Mouse (Mus musculus) heart, adult 2 months (tissue): ENCODE measurements around the gene Arhgef11.

Experiments used
- CTCF ChIP-seq: fragments of 200-600 bp; IDR thresholded peaks from 2 replicates; pipeline ENCODE4 v1.8.1; 2022; ENCODE audit warnings: antibody characterized with exemption, mild to moderate bottlenecking, moderate library complexity
- EP300 ChIP-seq: fragments of 200-500 bp; IDR thresholded peaks from 2 replicates; pipeline ENCODE4 v1.6.1; 2011; ENCODE audit warnings: low read depth, low read length, control low read depth; ENCODE audit not compliant: insufficient read depth
- POLR2A ChIP-seq: fragments of 200-500 bp; IDR thresholded peaks from 2 replicates; pipeline ENCODE4 v1.6.1; 2011; ENCODE audit warnings: mild to moderate bottlenecking, low read depth, low read length, control low read depth; ENCODE audit not compliant: insufficient read depth

GRCm38 (mm10) chr3:87765091-87765490 lies 147.7 kb downstream of the Arhgef11 start:
- no peak for TF ChIP-seq CTCF
- 0 out of 2 replicates have a peak, but pooled peaks have one; percentile 14 for TF ChIP-seq POLR2A
- peak; percentile 12; the same call in 1 of the 2 replicates for TF ChIP-seq EP300
